9 mouse cellular contexts compared by ENCODE assay signal in the genomic region with DNA sequence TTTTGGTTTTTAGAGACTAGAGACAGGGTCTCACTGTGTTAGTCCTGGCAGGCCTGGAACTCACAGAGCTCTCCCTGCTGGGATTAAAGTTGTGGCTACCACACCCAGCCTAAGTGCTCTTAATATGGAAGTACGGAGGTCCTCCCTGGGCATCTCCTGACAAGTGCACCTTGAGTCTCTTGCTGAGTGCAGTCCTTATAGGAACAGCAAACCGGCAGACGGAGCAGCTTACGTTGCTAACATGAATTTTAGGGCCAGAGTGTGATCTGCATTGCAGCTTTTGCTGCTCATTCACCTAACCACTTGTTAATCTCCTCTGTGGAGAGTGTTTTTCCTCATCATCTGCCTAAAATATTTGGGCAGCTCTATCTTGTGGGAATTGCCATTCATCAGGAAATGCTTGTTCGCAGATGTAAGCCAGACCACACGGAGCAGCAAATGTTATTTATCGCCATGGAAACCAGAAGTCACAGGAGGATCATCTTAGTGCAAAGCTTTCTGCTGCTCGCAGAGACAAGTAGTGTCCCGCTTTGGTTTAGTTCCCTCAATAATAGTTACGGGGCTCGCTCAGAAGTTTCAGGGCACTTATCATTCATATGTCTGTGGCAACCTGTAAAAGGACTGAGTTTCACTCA.
DNase-seq lines count a peak whose midpoint lies in the region; ATAC-seq and TF ChIP-seq lines count a peak whose summit lies in the region.
"Had no signal": no experiment of that assay in that cellular context is flagged by ENCODE, and none has a peak within 500 bp of the region (broad histone marks: within the 10 kb centered on the region; RNA-seq: fewer than 3 reads in every experiment).

No protein-coding gene starts in this region.

- DNase-seq in intestine, embryonic 14.5 days (ENCODE audit: low spot score): peak; percentile 67
- DNase-seq in embryo, embryonic 10.5 days (ENCODE audit: low spot score): peak; percentile 83
- peak; percentile 73 for DNase-seq in midbrain, postnatal 0 days (ENCODE audit: low spot score)
- no peak for DNase-seq in right cerebral cortex, adult 18-20 months
- DNase-seq in kidney, postnatal 36 days: no peak
- DNase-seq in adrenal gland, adult 8-10 months: no peak

- 18% methylated on average over 11 of the region's 11 CpGs for WGBS in intestine, embryonic 14.5 days
- WGBS in intestine, embryonic 16.5 days: 26% methylated on average over 11 of the region's 11 CpGs
- 34% methylated on average over 11 of the region's 11 CpGs for WGBS in heart, embryonic 16.5 days
- WGBS in midbrain, postnatal 0 days: 16% methylated on average over 11 of the region's 11 CpGs

- peak; percentile 67 for ATAC-seq in intestine, embryonic 14.5 days (replicated peaks; ENCODE audit: low FRiP score, low TSS enrichment, low read depth)
- ATAC-seq in intestine, embryonic 16.5 days: no peak
- peak; percentile 52; the same call in 1 of the 2 replicates for ATAC-seq in heart, embryonic 16.5 days (replicated peaks; ENCODE audit: extremely low read depth, insufficient read depth, low FRiP score)
- no peak for ATAC-seq in midbrain, postnatal 0 days (ENCODE audit: low FRiP score)

- 0 out of 2 replicates have a peak overlapping the region, but pooled peaks have one; percentile 3 for H3K4me2 ChIP-seq in intestine, embryonic 14.5 days (ENCODE audit: low read length)
- no peak overlapping the region for H3K4me2 ChIP-seq in intestine, embryonic 16.5 days (ENCODE audit: low read depth, low read length)
- no peak overlapping the region for H3K4me2 ChIP-seq in heart, embryonic 16.5 days (ENCODE audit: low read depth, low read length)
- H3K4me2 ChIP-seq in midbrain, postnatal 0 days (ENCODE audit: low read depth, low read length, poor library complexity, severe bottlenecking): peak overlapping the region; percentile 21

- peaks cover 7% of the 10 kb centered on the region; the same call in 1 of the 2 replicates for H3K36me3 ChIP-seq in intestine, embryonic 14.5 days (ENCODE audit: control insufficient read depth, insufficient read depth, low read length)
- no peaks in the 10 kb centered on the region for H3K36me3 ChIP-seq in intestine, embryonic 16.5 days (ENCODE audit: control insufficient read depth, insufficient read depth, low read length)
- no peaks in the 10 kb centered on the region for H3K36me3 ChIP-seq in heart, embryonic 16.5 days (ENCODE audit: control insufficient read depth, insufficient read depth)
- H3K36me3 ChIP-seq in midbrain, postnatal 0 days (ENCODE audit: insufficient read depth, low read length): no peaks in the 10 kb centered on the region

- no peaks in the 10 kb centered on the region for H3K9me3 ChIP-seq in intestine, embryonic 14.5 days (ENCODE audit: control insufficient read depth, low read length)
- no peaks in the 10 kb centered on the region for H3K9me3 ChIP-seq in intestine, embryonic 16.5 days (ENCODE audit: control insufficient read depth, low read length)
- H3K9me3 ChIP-seq in heart, embryonic 16.5 days (replicated peaks; ENCODE audit: control insufficient read depth, low read length): no peaks in the 10 kb centered on the region
- H3K9me3 ChIP-seq in midbrain, postnatal 0 days (ENCODE audit: low read length): no peaks in the 10 kb centered on the region

- TF ChIP-seq CTCF in midbrain, postnatal 0 days (IDR thresholded peaks at IDR 0.05): no peak

- peak overlapping the region; percentile 71 for H3K27ac ChIP-seq in intestine, embryonic 14.5 days (ENCODE audit: low read depth)
- no peak overlapping the region for H3K27ac ChIP-seq in intestine, embryonic 16.5 days (ENCODE audit: low read length)
- 0 out of 2 replicates have a peak overlapping the region, but pooled peaks have one; percentile 12 for H3K27ac ChIP-seq in heart, embryonic 16.5 days (ENCODE audit: low read length)
- no peak overlapping the region for H3K27ac ChIP-seq in midbrain, postnatal 0 days (ENCODE audit: low read depth, low read length)

- peaks cover 13% of the 10 kb centered on the region; the same call in 1 of the 2 replicates for H3K4me1 ChIP-seq in intestine, embryonic 14.5 days (replicated peaks; ENCODE audit: control insufficient read depth, insufficient read depth, low read length)
- peaks cover 12% of the 10 kb centered on the region; the same call in 1 of the 2 replicates for H3K4me1 ChIP-seq in intestine, embryonic 16.5 days (ENCODE audit: control insufficient read depth, insufficient read depth, low read length)
- H3K4me1 ChIP-seq in heart, embryonic 16.5 days (ENCODE audit: control insufficient read depth, insufficient read depth, low read length): peaks cover 11% of the 10 kb centered on the region
- H3K4me1 ChIP-seq in midbrain, postnatal 0 days (ENCODE audit: insufficient read depth, low read length): peaks cover 11% of the 10 kb centered on the region; the same call in 1 of the 2 replicates

- H3K4me3 ChIP-seq in intestine, embryonic 14.5 days (ENCODE audit: low read depth, low read length): no peak overlapping the region
- no peak overlapping the region for H3K4me3 ChIP-seq in intestine, embryonic 16.5 days (ENCODE audit: low read length)
- no peak overlapping the region for H3K4me3 ChIP-seq in heart, embryonic 16.5 days (ENCODE audit: low read length)
- H3K4me3 ChIP-seq in midbrain, postnatal 0 days (ENCODE audit: low read depth, low read length): no peak overlapping the region
- H3K4me3 ChIP-seq: myocyte had no signal

- H3K9ac ChIP-seq in intestine, embryonic 14.5 days (ENCODE audit: low read length): no peak overlapping the region
- no peak overlapping the region for H3K9ac ChIP-seq in intestine, embryonic 16.5 days (ENCODE audit: low read depth, low read length)
- no peak overlapping the region for H3K9ac ChIP-seq in heart, embryonic 16.5 days (ENCODE audit: low read length)
- no peak overlapping the region for H3K9ac ChIP-seq in midbrain, postnatal 0 days (replicated peaks; ENCODE audit: low read length, poor library complexity, severe bottlenecking)

- no peaks in the 10 kb centered on the region for H3K27me3 ChIP-seq in intestine, embryonic 14.5 days (replicated peaks; ENCODE audit: control insufficient read depth, insufficient read depth, low read length)
- H3K27me3 ChIP-seq in intestine, embryonic 16.5 days (replicated peaks; ENCODE audit: control insufficient read depth, insufficient read depth, low read length): no peaks in the 10 kb centered on the region
- H3K27me3 ChIP-seq in heart, embryonic 16.5 days (ENCODE audit: control insufficient read depth, insufficient read depth, low read length): no peaks in the 10 kb centered on the region
- H3K27me3 ChIP-seq in midbrain, postnatal 0 days (ENCODE audit: insufficient read depth, low read length): no peaks in the 10 kb centered on the region

Comparison
In these comparisons a context has a peak if more than half of its experiments do, and no peak if none do; other contexts are left out.
1. ATAC-seq: peak in intestine, embryonic 14.5 days (single experiment) and heart, embryonic 16.5 days (single experiment); none in intestine, embryonic 16.5 days (single experiment) and midbrain, postnatal 0 days (single experiment).
2. H3K27ac ChIP-seq: peak in intestine, embryonic 14.5 days (single experiment) and heart, embryonic 16.5 days (single experiment); none in intestine, embryonic 16.5 days (single experiment) and midbrain, postnatal 0 days (single experiment).
3. H3K4me2 ChIP-seq: peak in intestine, embryonic 14.5 days (single experiment) and midbrain, postnatal 0 days (single experiment); none in intestine, embryonic 16.5 days (single experiment) and heart, embryonic 16.5 days (single experiment).
4. DNase-seq: peak in intestine, embryonic 14.5 days (single experiment), embryo, embryonic 10.5 days (single experiment) and midbrain, postnatal 0 days (single experiment); none in right cerebral cortex, adult 18-20 months (single experiment), kidney, postnatal 36 days (0 of 2) and adrenal gland, adult 8-10 months (single experiment).